Mouse (Mus musculus) lung, postnatal 0 days (tissue): ENCODE data around the gene Tmem150a. TPM values are rescaled to one million over a fixed set of nuclear protein-coding genes. Genes with fewer than 3 reads are reported as not detected.

Source experiments
- ATAC-seq: fragments of 200-750 bp; cut with Nextera tagmentation; 2 replicates; pipeline ENCODE4 v1.8.0; 2017; ENCODE audit warnings: moderate library complexity
- DNase-seq: peaks from one replicate; pipeline ENCODE4 v3.0.0-alpha.2; 2016; ENCODE audit warnings: low spot score
- H3K27ac ChIP-seq: fragments of 300-500 bp; sonication (generic); 2 replicates; pipeline ENCODE4 v1.5.1; 2014; ENCODE audit warnings: antibody characterized with exemption, mild to moderate bottlenecking, low read length, mixed read lengths
- H3K27me3 ChIP-seq: fragments of 300-500 bp; sonication (generic); replicated peaks from 2 replicates; pipeline ENCODE4 v1.6.1; 2014; ENCODE audit warnings: low read length, mixed read lengths; ENCODE audit not compliant: insufficient read depth
- H3K36me3 ChIP-seq: fragments of 300-500 bp; sonication (generic); 2 replicates; pipeline ENCODE4 v1.6.1; 2014; ENCODE audit warnings: low read length, mixed read lengths; ENCODE audit not compliant: insufficient read depth
- H3K4me1 ChIP-seq: fragments of 300-500 bp; sonication (generic); 2 replicates; pipeline ENCODE4 v1.6.1; 2014; ENCODE audit warnings: antibody characterized with exemption, low read depth, low read length, mixed read lengths; ENCODE audit not compliant: insufficient read depth
- H3K4me2 ChIP-seq: fragments of 300-500 bp; sonication (generic); replicated peaks from 2 replicates; pipeline ENCODE4 v1.6.1; 2014; ENCODE audit warnings: low read depth, mild to moderate bottlenecking, low read length, moderate library complexity, mixed read lengths
- H3K4me3 ChIP-seq: fragments of 300-500 bp; sonication (generic); 2 replicates; pipeline ENCODE4 v1.5.1; 2014; ENCODE audit warnings: low read depth, low read length
- H3K9ac ChIP-seq: fragments of 300-500 bp; sonication (generic); replicated peaks from 2 replicates; pipeline ENCODE4 v1.6.1; 2014; ENCODE audit warnings: low read depth, mild to moderate bottlenecking
- H3K9me3 ChIP-seq: fragments of 300-500 bp; sonication (generic); 2 replicates; pipeline ENCODE4 v1.6.1; 2016; ENCODE audit warnings: low read length, mixed read lengths
- CTCF ChIP-seq: IDR thresholded peaks from 2 replicates; pipeline ENCODE4 v1.5.1; 2016; ENCODE audit warnings: antibody characterized with exemption, mild to moderate bottlenecking
- EP300 ChIP-seq: IDR thresholded peaks from 2 replicates; pipeline ENCODE4 v1.6.1; 2016; ENCODE audit warnings: antibody characterized with exemption, mild to moderate bottlenecking, control low read depth
- WGBS: fragments of 180-500 bp; shearing (Covaris S2); extraction: QIAGEN DNeasy Blood & Tissue Kit; methylation state at CpG from one replicate; pipeline ENCODE4 v1.1.7; 2014; 5-methylcytosine and 5-hydroxymethylcytosine counted together
- polyA plus RNA-seq: library from polyadenylated mRNA; unstranded; fragments of >200 nt; fragmentation: Nextera tagmentation; extraction: Ambion mirVana; gene quantifications from 2 replicates; pipeline ENCODE4 v1.2.1, GENCODE M21; 2015

Gene Tmem150a
- polyA plus RNA-seq, 1 experiment from 2014 or later, result 17.6 TPM

GRCm38 (mm10) chr6:72383142-72383820, 28.0 kb downstream of the Tmem150a start:
- H3K9ac ChIP-seq, result no peak overlapping the region
- WGBS, result 74% methylated on average over 6 of the region's 6 CpGs
- H3K36me3 ChIP-seq, result peaks cover 9% of the 10 kb centered on the region; the same call in 1 of the 2 replicates
- DNase-seq (no peak), ATAC-seq (no peak)
- H3K9me3 ChIP-seq, result no peaks in the 10 kb centered on the region
- H3K4me3 ChIP-seq, result no peak overlapping the region
- H3K27ac ChIP-seq, result no peak overlapping the region
- no peak for TF ChIP-seq EP300
- TF ChIP-seq CTCF, result no peak
- H3K4me2 ChIP-seq, result no peak overlapping the region
- peaks cover 7% of the 10 kb centered on the region; the same call in 1 of the 2 replicates for H3K4me1 ChIP-seq
- no peaks in the 10 kb centered on the region for H3K27me3 ChIP-seq

GRCm38 (mm10) chr6:72383952-72384351, 28.7 kb downstream of the Tmem150a start:
- H3K4me2 ChIP-seq, result no peak overlapping the region
- H3K4me3 ChIP-seq, result no peak overlapping the region
- H3K27me3 ChIP-seq, result no peaks in the 10 kb centered on the region
- ATAC-seq (no peak), DNase-seq (no peak)
- H3K9ac ChIP-seq, result no peak overlapping the region
- WGBS, result 90% methylated on average over 7 of the region's 7 CpGs
- no peaks in the 10 kb centered on the region for H3K9me3 ChIP-seq
- peaks cover 9% of the 10 kb centered on the region; the same call in 1 of the 2 replicates for H3K36me3 ChIP-seq
- no peak overlapping the region for H3K27ac ChIP-seq
- TF ChIP-seq CTCF, result no peak
- no peak for TF ChIP-seq EP300
- peaks cover 14% of the 10 kb centered on the region; the same call in 1 of the 2 replicates for H3K4me1 ChIP-seq

- Histone ChIP-seq H3K4me1 (peaks cover 16% of the 10 kb centered on the region; the same call in 1 of the 2 replicates), H3K27me3 (no peaks in the 10 kb centered on the region), H3K27ac (no peak overlapping the region), H3K4me2 (no peak overlapping the region), H3K9ac (no peak overlapping the region), H3K36me3 (peaks cover 9% of the 10 kb centered on the region; the same call in 1 of the 2 replicates), H3K9me3 (no peaks in the 10 kb centered on the region), H3K4me3 (no peak overlapping the region)
- TF ChIP-seq EP300, result no peak
- no peak for TF ChIP-seq CTCF
- DNase-seq (no peak), ATAC-seq (no peak)
- 60% methylated on average over 4 of the region's 4 CpGs for WGBS
Observed at GRCm38 (mm10) chr6:72385258-72385657, 30.0 kb downstream of the Tmem150a start.

GRCm38 (mm10) chr6:72386561-72386960, 31.3 kb downstream of the Tmem150a start:
- no peaks in the 10 kb centered on the region for H3K27me3 ChIP-seq
- peaks cover 16% of the 10 kb centered on the region; the same call in 1 of the 2 replicates for H3K4me1 ChIP-seq
- H3K36me3 ChIP-seq, result peaks cover 9% of the 10 kb centered on the region; the same call in 1 of the 2 replicates
- no peaks in the 10 kb centered on the region for H3K9me3 ChIP-seq
- 86% methylated on average over 2 of the region's 2 CpGs for WGBS
- no peak overlapping the region for H3K27ac ChIP-seq
- no peak overlapping the region for H3K4me3 ChIP-seq
- H3K9ac ChIP-seq, result no peak overlapping the region
- TF ChIP-seq EP300 (no peak), CTCF (no peak)
- ATAC-seq (no peak), DNase-seq (no peak)
- no peak overlapping the region for H3K4me2 ChIP-seq

GRCm38 (mm10) chr6:72387816-72388215, 32.6 kb downstream of the Tmem150a start:
- Histone ChIP-seq H3K27me3 (no peaks in the 10 kb centered on the region), H3K4me1 (peaks cover 16% of the 10 kb centered on the region; the same call in 1 of the 2 replicates), H3K9ac (no peak overlapping the region), H3K4me2 (peak overlapping the region; percentile 61), H3K4me3 (no peak overlapping the region), H3K36me3 (peaks cover 9% of the 10 kb centered on the region; the same call in 1 of the 2 replicates), H3K27ac (no peak overlapping the region), H3K9me3 (no peaks in the 10 kb centered on the region)
- WGBS, result 89% methylated on average over 3 of the region's 3 CpGs
- no peak for DNase-seq
- TF ChIP-seq EP300 (no peak), CTCF (no peak)
- ATAC-seq, result no peak

- WGBS, result 61% methylated on average over 10 of the region's 10 CpGs
- Histone ChIP-seq H3K9ac (no peak overlapping the region), H3K4me1 (peaks cover 16% of the 10 kb centered on the region; the same call in 1 of the 2 replicates), H3K9me3 (no peaks in the 10 kb centered on the region), H3K4me3 (0 out of 2 replicates have a peak overlapping the region, but pooled peaks have one; percentile 54), H3K27ac (peak overlapping the region; percentile 99), H3K27me3 (no peaks in the 10 kb centered on the region), H3K36me3 (peaks cover 9% of the 10 kb centered on the region; the same call in 1 of the 2 replicates), H3K4me2 (peak overlapping the region; percentile 61)
- DNase-seq (peak; percentile 4), ATAC-seq (no peak)
- no peak for TF ChIP-seq CTCF
- no peak for TF ChIP-seq EP300
Observed at GRCm38 (mm10) chr6:72388266-72388665, 33.0 kb downstream of the Tmem150a start.
